Mouse (Mus musculus): ENCODE data around the gene Itprid1.

GRCm38 (mm10) chr6:55802686-55803085 is 34.0 kb upstream of the Itprid1 start:
- no peak for TF ChIP-seq CTCF (IDR thresholded peaks at IDR 0.05; ENCODE audit: borderline replicate concordance, control insufficient read depth, extremely low read depth, insufficient read depth, low read length, poor library complexity)
- TF ChIP-seq POLR2A (IDR thresholded peaks at IDR 0.05; ENCODE audit: control insufficient read depth, extremely low read depth, insufficient read depth, low read length, poor library complexity), result no peak
